Mouse (Mus musculus): ENCODE measurements around the gene Rap2a. TPM values are rescaled to one million over a fixed set of nuclear protein-coding genes. Genes with fewer than 3 reads are reported as not detected.

Gene Rap2a
- polyA plus RNA-seq, 1 experiment from 2014 or later = 11.1 TPM

DNA sequence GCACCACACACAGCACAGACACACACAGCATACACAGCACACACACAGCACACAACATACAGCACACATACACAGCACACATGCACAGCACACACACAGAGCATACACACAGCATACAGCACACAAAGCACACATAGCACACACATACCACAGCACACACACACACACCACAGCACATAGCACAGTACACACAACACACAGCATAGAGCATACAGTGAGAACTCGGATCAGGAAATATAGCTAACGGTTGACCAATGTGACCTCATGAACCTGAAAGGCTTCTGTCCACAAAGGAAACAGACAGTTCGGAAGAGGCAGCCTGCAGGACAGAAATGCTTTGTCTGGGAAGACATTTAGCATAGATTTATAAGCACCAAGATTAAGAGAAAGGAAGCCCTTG is 61.4 kb downstream of the Rap2a start:
- WGBS = 64% methylated on average over 3 of the region's 3 CpGs
- no peaks in the 10 kb centered on the region for H3K9me3 ChIP-seq (replicated peaks)
- H3K4me2 ChIP-seq = no peak overlapping the region
- no peak overlapping the region for H3K9ac ChIP-seq
- no peaks in the 10 kb centered on the region for H3K27me3 ChIP-seq
- no peaks in the 10 kb centered on the region for H3K36me3 ChIP-seq
- no peak overlapping the region for H3K27ac ChIP-seq
- peaks cover 4% of the 10 kb centered on the region; the same call in 1 of the 2 replicates for H3K4me1 ChIP-seq (replicated peaks)
- H3K4me3 ChIP-seq = no peak overlapping the region
- no peak for ATAC-seq (replicated peaks; ENCODE audit: insufficient number of reproducible peaks, insufficient read depth, low FRiP score, low read depth)

DNA sequence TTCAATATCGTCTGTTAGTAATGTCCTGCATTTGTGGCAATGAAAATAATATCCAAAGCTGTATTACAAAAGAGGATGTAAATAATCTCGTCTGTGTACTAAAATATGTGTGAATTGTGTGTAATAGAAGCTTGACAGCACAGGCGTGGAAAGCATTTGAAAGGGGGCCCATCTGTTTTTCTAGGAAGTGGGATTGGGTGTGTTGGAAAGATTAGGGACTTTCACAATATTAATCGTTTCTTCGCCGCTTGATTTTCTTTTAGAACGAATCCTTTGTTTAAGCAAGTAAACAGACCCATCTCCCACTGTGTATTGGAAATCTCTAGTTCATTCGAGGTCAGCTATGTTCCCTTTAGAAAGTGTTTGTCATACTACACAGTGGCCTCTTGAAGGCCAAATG is 64.2 kb downstream of the Rap2a start:
- H3K4me2 ChIP-seq = no peak overlapping the region
- no peak overlapping the region for H3K27ac ChIP-seq
- H3K4me1 ChIP-seq (replicated peaks) = 0 out of 2 replicates have a peak, but pooled peaks cover 4% of the 10 kb centered on the region
- no peak overlapping the region for H3K9ac ChIP-seq
- ATAC-seq (replicated peaks; ENCODE audit: insufficient number of reproducible peaks, insufficient read depth, low FRiP score, low read depth) = no peak
- H3K9me3 ChIP-seq (replicated peaks) = no peaks in the 10 kb centered on the region
- no peak overlapping the region for H3K4me3 ChIP-seq
- no peaks in the 10 kb centered on the region for H3K27me3 ChIP-seq
- WGBS = 61% methylated on average over 8 of the region's 8 CpGs
- H3K36me3 ChIP-seq = no peaks in the 10 kb centered on the region

DNA sequence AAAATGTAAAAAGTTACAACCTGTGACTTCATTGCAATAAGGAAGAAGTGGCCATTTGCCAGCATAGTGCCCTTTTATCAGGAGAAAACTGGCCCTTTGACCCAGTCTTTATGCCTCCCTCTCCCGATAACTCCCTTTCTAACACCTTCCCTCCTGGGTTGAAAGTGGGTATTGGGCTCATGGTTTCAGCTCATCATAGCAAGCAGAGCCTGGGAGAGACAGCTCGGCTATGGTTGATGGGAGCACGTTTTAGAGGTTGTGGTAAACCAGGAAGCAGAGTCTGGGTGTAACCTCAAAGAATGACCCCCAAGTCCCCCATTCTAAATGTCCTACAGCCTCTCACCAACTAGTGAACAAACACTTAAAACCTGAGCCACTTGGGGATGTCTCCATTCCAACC is 64.7 kb downstream of the Rap2a start:
- H3K4me1 ChIP-seq (replicated peaks) = 0 out of 2 replicates have a peak, but pooled peaks cover 4% of the 10 kb centered on the region
- 72% methylated on average over 3 of the region's 3 CpGs for WGBS

DNA sequence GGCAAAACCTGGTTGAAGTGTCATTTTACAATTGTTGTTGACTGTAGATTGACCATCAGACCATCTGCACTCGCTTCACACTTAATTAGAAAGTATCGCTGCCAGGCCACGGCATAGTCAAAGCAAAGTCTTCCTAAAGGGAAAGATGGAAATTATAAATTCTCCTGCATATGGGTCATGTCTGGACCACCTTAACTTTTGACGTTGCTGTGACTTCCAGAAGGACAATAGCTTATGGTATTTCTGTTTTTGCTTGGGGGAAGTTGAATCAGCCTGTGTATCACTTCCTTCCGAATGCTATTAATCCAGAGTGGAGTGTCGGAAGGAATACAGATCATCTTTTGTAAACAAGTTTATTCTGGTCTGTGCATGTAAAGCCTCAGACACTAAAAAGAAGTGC is 65.6 kb downstream of the Rap2a start:
- H3K36me3 ChIP-seq = no peaks in the 10 kb centered on the region
- H3K27me3 ChIP-seq = no peaks in the 10 kb centered on the region
- H3K9ac ChIP-seq = no peak overlapping the region
- peak overlapping the region; percentile 8; the same call in 1 of the 2 replicates for H3K27ac ChIP-seq
- no peak overlapping the region for H3K4me2 ChIP-seq
- H3K4me1 ChIP-seq (replicated peaks) = no peaks in the 10 kb centered on the region
- H3K4me3 ChIP-seq = no peak overlapping the region
- H3K9me3 ChIP-seq (replicated peaks) = no peaks in the 10 kb centered on the region
- ATAC-seq (replicated peaks; ENCODE audit: insufficient number of reproducible peaks, insufficient read depth, low FRiP score, low read depth) = no peak
- WGBS = 70% methylated on average over 6 of the region's 6 CpGs

More for the DNA sequence above, 64.7 kb downstream of the Rap2a start:
- Histone ChIP-seq H3K4me2 (no peak overlapping the region), H3K27ac (no peak overlapping the region), H3K9me3 (replicated peaks) (no peaks in the 10 kb centered on the region), H3K27me3 (no peaks in the 10 kb centered on the region), H3K36me3 (no peaks in the 10 kb centered on the region), H3K9ac (no peak overlapping the region), H3K4me3 (no peak overlapping the region)
- no peak for ATAC-seq (replicated peaks; ENCODE audit: insufficient number of reproducible peaks, insufficient read depth, low FRiP score, low read depth)

DNA sequence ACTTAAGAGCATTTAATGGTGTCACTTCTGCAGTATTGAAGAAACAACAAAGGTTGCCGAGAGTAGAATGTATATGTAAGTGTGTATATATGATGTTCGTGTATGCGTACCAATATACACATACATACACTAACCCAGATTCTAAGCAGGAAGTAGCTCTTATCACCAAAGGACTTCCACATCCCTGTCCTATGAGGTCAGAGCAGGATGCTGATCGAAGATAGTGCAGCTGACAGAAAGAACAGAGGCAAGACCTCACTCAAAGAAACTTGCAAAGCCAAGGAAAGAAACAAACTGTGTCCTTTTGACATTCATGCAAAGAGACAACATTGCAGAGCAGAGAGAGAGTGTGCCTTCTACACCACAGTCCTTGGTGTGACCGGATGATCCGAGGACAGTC is 66.3 kb downstream of the Rap2a start:
- Histone ChIP-seq H3K27me3 (no peaks in the 10 kb centered on the region), H3K4me1 (replicated peaks) (no peaks in the 10 kb centered on the region), H3K36me3 (no peaks in the 10 kb centered on the region), H3K9me3 (replicated peaks) (no peaks in the 10 kb centered on the region), H3K4me2 (no peak overlapping the region), H3K9ac (no peak overlapping the region), H3K4me3 (no peak overlapping the region), H3K27ac (peak overlapping the region; percentile 8; the same call in 1 of the 2 replicates)
- WGBS = 60% methylated on average over 6 of the region's 6 CpGs
- ATAC-seq (replicated peaks; ENCODE audit: insufficient number of reproducible peaks, insufficient read depth, low FRiP score, low read depth) = no peak

DNA sequence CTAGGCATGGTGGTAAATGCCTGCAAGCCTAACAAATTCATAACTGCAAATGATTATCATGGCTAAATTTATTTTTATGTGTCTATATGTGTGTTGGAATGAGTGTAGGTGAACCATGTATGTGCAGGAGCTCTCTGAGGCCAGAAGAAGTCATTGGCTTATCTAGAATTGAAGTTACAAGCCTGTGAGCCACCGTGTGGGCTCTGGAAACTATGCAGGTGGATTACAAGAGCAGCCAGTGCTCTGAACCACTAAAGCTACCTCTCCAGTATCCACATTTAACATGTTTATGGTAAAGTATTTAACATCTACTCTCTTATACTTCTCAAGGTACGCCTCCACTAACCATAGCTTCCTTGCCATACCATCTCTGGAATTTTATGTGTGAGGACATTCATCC is 66.7 kb downstream of the Rap2a start:
- Histone ChIP-seq H3K9ac (no peak overlapping the region), H3K27ac (no peak overlapping the region), H3K36me3 (no peaks in the 10 kb centered on the region), H3K4me1 (replicated peaks) (no peaks in the 10 kb centered on the region), H3K4me2 (no peak overlapping the region), H3K9me3 (replicated peaks) (no peaks in the 10 kb centered on the region), H3K4me3 (no peak overlapping the region), H3K27me3 (no peaks in the 10 kb centered on the region)
- no peak for ATAC-seq (replicated peaks; ENCODE audit: insufficient number of reproducible peaks, insufficient read depth, low FRiP score, low read depth)
- WGBS = 67% methylated on average over 2 of the region's 2 CpGs

Other genes with a start within 250 kb of the Rap2a start
- 122 and 123 TPM in 2 replicates for gene Mbnl2, start 202.8 kb upstream of the Rap2a start, polyA plus RNA-seq (2015; fragmentation: Nextera tagmentation; extraction: Ambion mirVana)